Mouse (Mus musculus) gastrocnemius, adult 18-20 months (tissue): ENCODE data around the gene Cyb5b. TPM values are rescaled to one million over a fixed set of nuclear protein-coding genes. Genes with fewer than 3 reads are reported as not detected.

Experiments
- DNase-seq: peaks from one replicate; pipeline ENCODE4 v3.0.0; 2021; ENCODE audit warnings: low spot score
- total RNA-seq, 2 experiments: library from RNA; stranded (reverse); gene quantifications; 2 replicates each; pipeline ENCODE4 v1.2.3; 2021

The Cyb5b gene
- total RNA-seq, 2 experiments from 2014 or later: 33.2 to 38.3 TPM

- no peak for DNase-seq
Observed at GRCm38 (mm10) chr8:107221924-107222851, 71.7 kb downstream of the Cyb5b start.

- DNase-seq: no peak
Observed at GRCm38 (mm10) chr8:107226183-107226582, 75.7 kb downstream of the Cyb5b start.

GRCm38 (mm10) chr8:107227011-107227626 is 76.7 kb downstream of the Cyb5b start:
- no peak for DNase-seq

- DNase-seq: no peak
Observed at GRCm38 (mm10) chr8:107233251-107233650, 82.8 kb downstream of the Cyb5b start.

GRCm38 (mm10) chr8:107233718-107234117 is 83.3 kb downstream of the Cyb5b start:
- DNase-seq: no peak

Other genes with a start within 250 kb of the Cyb5b start
- 1 to 10 TPM; 4.1 to 4.2 TPM for gene Sntb2, start 214.9 kb upstream of the Cyb5b start, total RNA-seq
- gene Vps4a, start 119.4 kb upstream of the Cyb5b start, total RNA-seq: 10 to 100 TPM; 62.2 to 71.0 TPM
- 10 to 100 TPM; 42.5 to 45.4 TPM for gene Pdf, start 102.0 kb upstream of the Cyb5b start, total RNA-seq
- gene Cog8, start 94.0 kb upstream of the Cyb5b start, total RNA-seq: 10 to 100 TPM; 18.0 to 18.2 TPM
- 10 to 100 TPM; 16.5 to 18.0 TPM for gene Nip7, start 93.8 kb upstream of the Cyb5b start, total RNA-seq
- gene Tmed6, start 85.0 kb upstream of the Cyb5b start, total RNA-seq: not detected
- 10 to 100 TPM; 11.5 to 13.9 TPM for gene Terf2, start 54.1 kb upstream of the Cyb5b start, total RNA-seq
- 10 to 100 TPM; 16.4 to 23.6 TPM for gene Nfat5, start 142.8 kb downstream of the Cyb5b start, total RNA-seq